Mouse (Mus musculus) intestine, postnatal 0 days (tissue): ENCODE results near the gene Plpp6. TPM values are rescaled to one million over a fixed set of nuclear protein-coding genes. Genes with fewer than 3 reads are reported as not detected.

Experiments used
- ATAC-seq: fragments of 200-750 bp; cut with Nextera tagmentation; 2 replicates; pipeline ENCODE4 v1.8.0; 2017; ENCODE audit warnings: mild to moderate bottlenecking, moderate TSS enrichment, moderate library complexity
- H3K27ac ChIP-seq: fragments of 300-500 bp; sonication (generic); 2 replicates; pipeline ENCODE4 v1.5.1; 2014; ENCODE audit warnings: mild to moderate bottlenecking, low read depth, low read length, moderate library complexity
- H3K27me3 ChIP-seq: fragments of 300-500 bp; sonication (generic); replicated peaks from 2 replicates; pipeline ENCODE4 v1.6.1; 2014; ENCODE audit warnings: low read length, mixed read lengths; ENCODE audit not compliant: control insufficient read depth, insufficient read depth
- H3K36me3 ChIP-seq: fragments of 300-500 bp; sonication (generic); 2 replicates; pipeline ENCODE4 v1.6.1; 2014; ENCODE audit warnings: mild to moderate bottlenecking, moderate library complexity; ENCODE audit not compliant: control insufficient read depth, insufficient read depth
- H3K4me1 ChIP-seq: fragments of 300-500 bp; sonication (generic); replicated peaks from 2 replicates; pipeline ENCODE4 v1.6.1; 2014; ENCODE audit warnings: antibody characterized with exemption, low read length, mixed read lengths; ENCODE audit not compliant: control insufficient read depth, insufficient read depth
- H3K4me2 ChIP-seq: fragments of 300-500 bp; sonication (generic); replicated peaks from 2 replicates; pipeline ENCODE4 v1.6.1; 2014; ENCODE audit warnings: low read depth, mild to moderate bottlenecking, moderate library complexity
- H3K4me3 ChIP-seq: fragments of 300-500 bp; sonication (generic); 2 replicates; pipeline ENCODE4 v1.5.1; 2014; ENCODE audit warnings: low read depth, low read length
- H3K9ac ChIP-seq: fragments of 300-500 bp; sonication (generic); 2 replicates; pipeline ENCODE4 v1.6.1; 2014; ENCODE audit warnings: mild to moderate bottlenecking, low read depth, low read length
- H3K9me3 ChIP-seq: fragments of 300-500 bp; sonication (generic); 2 replicates; pipeline ENCODE4 v1.6.1; 2016; ENCODE audit warnings: mixed run types; ENCODE audit not compliant: control insufficient read depth
- CTCF ChIP-seq: sonication (generic); IDR thresholded peaks from 2 replicates; pipeline ENCODE4 v1.5.1; 2016; ENCODE audit warnings: low read depth, mild to moderate bottlenecking, control low read depth, antibody characterized with exemption, moderate library complexity
- WGBS: fragments of 180-500 bp; shearing (Covaris S2); extraction: QIAGEN DNeasy Blood & Tissue Kit; methylation state at CpG from one replicate; pipeline ENCODE4 v1.1.7; 2014; 5-methylcytosine and 5-hydroxymethylcytosine counted together
- polyA plus RNA-seq: library from polyadenylated mRNA; unstranded; fragments of >200 nt; fragmentation: Nextera tagmentation; extraction: Ambion mirVana; gene quantifications from 2 replicates; pipeline ENCODE4 v1.2.1, GENCODE M21; 2015

Plpp6 gene
- polyA plus RNA-seq, 1 experiment from 2014 or later = 22.3 TPM

DNA sequence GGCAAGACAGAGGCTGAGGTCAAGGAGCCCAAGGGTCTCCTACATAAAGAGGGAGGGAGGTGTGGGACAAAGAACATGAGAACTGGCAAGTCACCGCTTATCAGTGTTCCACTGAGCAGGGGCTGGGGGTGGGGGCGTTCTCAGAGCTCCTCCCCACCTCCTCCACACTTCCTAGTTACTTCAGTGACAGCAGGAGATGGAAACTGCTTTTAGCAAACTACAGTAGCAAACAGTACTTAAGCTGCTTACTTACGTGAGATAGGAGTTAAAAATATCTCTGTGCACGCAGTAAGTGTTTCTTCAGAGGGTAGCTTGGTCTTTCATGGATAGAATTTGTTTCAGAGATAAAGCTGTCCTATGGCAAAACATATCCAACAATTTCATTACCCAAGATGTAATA lies 36.4 kb upstream of the Plpp6 start:
- H3K27me3 ChIP-seq = no peaks in the 10 kb centered on the region
- H3K9ac ChIP-seq = no peak overlapping the region
- no peak for TF ChIP-seq CTCF
- no peak overlapping the region for H3K27ac ChIP-seq
- H3K4me2 ChIP-seq = no peak overlapping the region
- no peaks in the 10 kb centered on the region for H3K36me3 ChIP-seq
- WGBS = 45% methylated on average over 4 of the region's 4 CpGs
- no peaks in the 10 kb centered on the region for H3K4me1 ChIP-seq
- no peak overlapping the region for H3K4me3 ChIP-seq
- no peaks in the 10 kb centered on the region for H3K9me3 ChIP-seq
- no peak for ATAC-seq

GRCm38 (mm10) chr19:28929034-28929433 lies 34.7 kb upstream of the Plpp6 start:
- Histone ChIP-seq H3K4me3 (no peak overlapping the region), H3K9me3 (no peaks in the 10 kb centered on the region), H3K9ac (no peak overlapping the region), H3K36me3 (no peaks in the 10 kb centered on the region), H3K27ac (no peak overlapping the region), H3K4me1 (no peaks in the 10 kb centered on the region), H3K4me2 (no peak overlapping the region), H3K27me3 (no peaks in the 10 kb centered on the region)
- peak; percentile 57 for TF ChIP-seq CTCF
- peak; percentile 53 for ATAC-seq

DNA sequence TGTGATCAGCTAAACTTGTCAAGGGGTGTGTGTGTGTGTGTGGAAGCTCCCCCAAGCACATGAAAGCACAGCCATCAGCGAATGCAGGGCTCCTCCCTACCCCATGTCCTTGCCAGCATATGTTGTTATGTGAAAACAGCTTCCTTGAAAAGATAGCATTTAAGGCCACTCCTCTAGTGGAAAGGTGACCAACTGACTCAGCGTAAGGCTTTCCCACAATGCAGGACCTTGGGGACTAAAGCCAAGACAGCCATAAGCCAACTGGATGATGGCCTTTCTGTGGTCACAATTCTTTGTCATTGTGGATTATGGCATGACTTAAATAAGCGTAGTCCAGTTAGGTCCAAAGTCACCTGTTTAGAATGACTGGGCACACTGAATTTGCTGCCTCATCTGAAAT lies 28.9 kb upstream of the Plpp6 start:
- H3K27ac ChIP-seq = no peak overlapping the region
- no peaks in the 10 kb centered on the region for H3K4me1 ChIP-seq
- TF ChIP-seq CTCF = no peak
- WGBS = 72% methylated on average over 3 of the region's 3 CpGs
- H3K4me3 ChIP-seq = no peak overlapping the region
- no peaks in the 10 kb centered on the region for H3K36me3 ChIP-seq
- H3K27me3 ChIP-seq = no peaks in the 10 kb centered on the region; the same call in 1 of the 2 replicates
- no peak overlapping the region for H3K9ac ChIP-seq
- H3K4me2 ChIP-seq = no peak overlapping the region
- H3K9me3 ChIP-seq = no peaks in the 10 kb centered on the region
- ATAC-seq = no peak; the same call in 1 of the 2 replicates

GRCm38 (mm10) chr19:28940135-28940874 lies 23.4 kb upstream of the Plpp6 start:
- Histone ChIP-seq H3K9ac (no peak overlapping the region), H3K4me3 (no peak overlapping the region), H3K9me3 (no peaks in the 10 kb centered on the region), H3K4me2 (no peak overlapping the region), H3K27ac (no peak overlapping the region), H3K27me3 (no peaks in the 10 kb centered on the region; the same call in 1 of the 2 replicates), H3K36me3 (no peaks in the 10 kb centered on the region), H3K4me1 (no peaks in the 10 kb centered on the region)
- TF ChIP-seq CTCF = no peak
- 70% methylated on average over 9 of the region's 9 CpGs for WGBS
- no peak for ATAC-seq

- 68% methylated on average over 4 of the region's 4 CpGs for WGBS
Observed at GRCm38 (mm10) chr19:28941271-28941670, 22.5 kb upstream of the Plpp6 start.

DNA sequence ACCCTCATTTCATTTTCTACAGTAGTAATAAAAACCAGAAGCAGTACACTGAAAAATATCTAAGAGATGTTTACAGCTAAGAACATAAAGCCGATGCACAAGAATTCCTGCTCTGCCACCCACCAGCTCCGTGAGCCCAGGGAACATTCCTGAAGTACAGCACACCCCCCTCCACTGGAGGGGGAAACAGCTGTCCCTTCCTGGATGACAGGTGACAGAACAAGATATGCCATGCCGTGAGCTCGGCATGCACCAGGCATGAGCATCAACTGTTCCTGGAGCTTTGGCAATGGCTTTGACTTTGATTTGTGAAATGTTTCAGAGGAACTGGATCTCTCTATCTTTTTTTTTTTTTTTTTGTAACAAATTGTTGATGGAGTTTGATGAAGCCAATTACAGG lies 17.0 kb upstream of the Plpp6 start:
- no peak for ATAC-seq
- 43% methylated on average over 4 of the region's 4 CpGs for WGBS

More at GRCm38 (mm10) chr19:28941271-28941670, 22.5 kb upstream of the Plpp6 start:
- H3K4me2 ChIP-seq = no peak overlapping the region
- no peaks in the 10 kb centered on the region; the same call in 1 of the 2 replicates for H3K27me3 ChIP-seq
- H3K36me3 ChIP-seq = no peaks in the 10 kb centered on the region
- H3K9ac ChIP-seq = no peak overlapping the region
- ATAC-seq = no peak
- no peak for TF ChIP-seq CTCF
- no peak overlapping the region for H3K27ac ChIP-seq
- no peaks in the 10 kb centered on the region for H3K4me1 ChIP-seq
- no peak overlapping the region for H3K4me3 ChIP-seq
- no peaks in the 10 kb centered on the region for H3K9me3 ChIP-seq

More for the DNA sequence above, 17.0 kb upstream of the Plpp6 start:
- Histone ChIP-seq H3K9me3 (0 out of 2 replicates have a peak, but pooled peaks cover 3% of the 10 kb centered on the region), H3K27me3 (no peaks in the 10 kb centered on the region), H3K36me3 (no peaks in the 10 kb centered on the region), H3K9ac (no peak overlapping the region), H3K4me2 (no peak overlapping the region), H3K4me1 (no peaks in the 10 kb centered on the region), H3K27ac (no peak overlapping the region), H3K4me3 (no peak overlapping the region)
- no peak for TF ChIP-seq CTCF
